5 mouse cellular contexts compared by ENCODE assay signal in genomic region chr2:177324257-177324733, GRCm38 (mm10). TPM values are rescaled to one million over a fixed set of nuclear protein-coding genes. Genes with fewer than 3 reads are reported as not detected.
"Had no signal": no experiment of that assay in that cellular context is flagged by ENCODE, and none has a peak within 500 bp of the region (broad histone marks: within the 10 kb centered on the region; RNA-seq: fewer than 3 reads in every experiment).

Gene Gm14412 (minus strand): TSS chr2:177324307.

RNA-seq across cellular contexts. Expression of gene Gm14412, which starts in this region (rescaled TPM):
- total RNA-seq: hematopoietic stem cell, adult 5-6 weeks had no signal
- polyA plus RNA-seq: hindbrain, embryonic 11.5 days; large intestine, adult 2 months; liver, adult 2 months; liver, embryonic 12.5 days had no signal
